Mouse (Mus musculus) ES-E14 (cell line): ENCODE measurements at regions not wholly inside any gene's neighbourhood (a gene's known extent, or its start where the extent isn't known, plus 50 kb on each side); places are given as distances from the start of the nearest gene placed in this dataset.
"Not testable (repeated sequence)": the region's sequence is repeated elsewhere in the genome, so short reads cannot be mapped to it uniquely, and the experiment has no call there.

Experiments
- DNase-seq: peaks from one replicate; pipeline ENCODE4 v3.0.0-alpha.2; 2013; ENCODE audit warnings: low read depth, low spot score
- H3K27ac ChIP-seq: 2 replicates; pipeline ENCODE4 v1.5.1; 2012; ENCODE audit warnings: low read depth, mild to moderate bottlenecking, low read length, moderate library complexity, mixed read lengths; ENCODE audit not compliant: poor library complexity, insufficient read depth, severe bottlenecking
- H3K36me3 ChIP-seq: 2 replicates; pipeline ENCODE4 v1.6.1; 2012; ENCODE audit warnings: mild to moderate bottlenecking, low read length, moderate library complexity, mixed read lengths; ENCODE audit not compliant: control insufficient read depth, poor library complexity, insufficient read depth, severe bottlenecking
- H3K4me1 ChIP-seq, 2 experiments: fragments of 150-350 bp in 1 of 2; sonication (generic) in 1 of 2; 2 replicates each; pipeline ENCODE4 v1.6.1; 2012; ENCODE audit warnings: low read length in 2 of 2, mild to moderate bottlenecking in 1 of 2, mixed read lengths in 1 of 2; ENCODE audit not compliant: control insufficient read depth in 2 of 2, insufficient read depth in 2 of 2, poor library complexity in 1 of 2
- H3K4me3 ChIP-seq, 2 experiments: fragments of 150-350 bp in 1 of 2; sonication (generic) in 1 of 2; 2 replicates each; pipeline ENCODE4 v1.5.1; 2012; ENCODE audit warnings: low read length in 2 of 2, low read depth in 1 of 2, mild to moderate bottlenecking in 1 of 2, mixed read lengths in 1 of 2; ENCODE audit not compliant: insufficient read depth in 1 of 2, poor library complexity in 1 of 2, severe bottlenecking in 1 of 2
- H3K9ac ChIP-seq: 2 replicates; pipeline ENCODE4 v1.6.1; 2012; ENCODE audit warnings: low read depth, mild to moderate bottlenecking, low read length, mixed read lengths; ENCODE audit not compliant: poor library complexity, insufficient read depth, severe bottlenecking
- H3K9me3 ChIP-seq: fragments of 150-350 bp; sonication (generic); 2 replicates; pipeline ENCODE4 v1.6.1; 2012; ENCODE audit warnings: low read depth, mild to moderate bottlenecking, low read length; ENCODE audit not compliant: control insufficient read depth, insufficient read depth
- CHD2 ChIP-seq: IDR thresholded peaks from 2 replicates; pipeline ENCODE4 v1.6.1; 2014; ENCODE audit warnings: mild to moderate bottlenecking, low read depth, low read length, inconsistent platforms
- HCFC1 ChIP-seq: IDR thresholded peaks from 2 replicates; pipeline ENCODE4 v1.6.1; 2012; ENCODE audit warnings: low read length, inconsistent platforms, borderline replicate concordance; ENCODE audit not compliant: insufficient read depth
- MAFK ChIP-seq: IDR thresholded peaks from 2 replicates; pipeline ENCODE4 v1.6.1; 2014; ENCODE audit warnings: mild to moderate bottlenecking, low read depth, low read length, inconsistent platforms; ENCODE audit not compliant: insufficient read depth
- ZC3H11A ChIP-seq: IDR thresholded peaks from 2 replicates; pipeline ENCODE4 v1.6.1; 2012; ENCODE audit warnings: low read depth, mild to moderate bottlenecking, inconsistent platforms, low read length, borderline replicate concordance
- ZNF384 ChIP-seq: IDR thresholded peaks from 2 replicates; pipeline ENCODE4 v1.6.1; 2012; ENCODE audit warnings: low read depth, low read length, inconsistent platforms
- in situ Hi-C, 2 experiments: fragments of 600-800 bp; cut with MboI; formaldehyde crosslinking; loops; one replicate each; pipeline ENCODE4 v1.15.1; 2025; ENCODE audit warnings: low sequenced_read_pairs in 2 of 2, inconsistent platforms in 1 of 2; ENCODE audit not compliant: unreplicated experiment in 2 of 2

DNA sequence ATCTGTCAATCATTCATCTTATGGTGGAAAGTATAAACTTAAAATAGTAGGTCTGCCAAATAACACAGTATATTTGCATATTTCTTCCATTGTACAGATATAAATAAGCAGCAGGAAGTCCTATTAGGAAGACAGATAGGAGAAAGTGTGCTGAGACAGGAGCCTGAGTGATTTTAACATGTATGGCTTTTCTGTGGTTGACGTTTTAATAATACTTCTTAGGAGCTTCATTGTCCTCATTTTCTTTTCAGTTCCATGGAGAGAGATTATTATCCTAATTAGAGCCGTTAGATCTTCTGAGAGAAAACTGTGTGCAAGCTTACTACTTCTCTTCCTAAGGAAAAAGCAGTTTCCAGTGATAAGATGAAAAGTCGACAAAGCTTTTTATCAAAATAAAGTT, 830.3 kb upstream of the Atxn7l3b start:
- in situ Hi-C loops = no loop called here
- no peak for DNase-seq
- TF ChIP-seq HCFC1 = no peak
- TF ChIP-seq ZC3H11A = no peak
- no peak for TF ChIP-seq MAFK
- no peak for TF ChIP-seq CHD2
- TF ChIP-seq ZNF384 = no peak
- Histone ChIP-seq H3K36me3 (no peaks in the 10 kb centered on the region), H3K27ac (no peak overlapping the region), H3K9ac (no peak overlapping the region), H3K4me1 (no peaks in the 10 kb centered on the region), H3K9me3 (no peaks in the 10 kb centered on the region), H3K4me3 (no peak overlapping the region)

DNA sequence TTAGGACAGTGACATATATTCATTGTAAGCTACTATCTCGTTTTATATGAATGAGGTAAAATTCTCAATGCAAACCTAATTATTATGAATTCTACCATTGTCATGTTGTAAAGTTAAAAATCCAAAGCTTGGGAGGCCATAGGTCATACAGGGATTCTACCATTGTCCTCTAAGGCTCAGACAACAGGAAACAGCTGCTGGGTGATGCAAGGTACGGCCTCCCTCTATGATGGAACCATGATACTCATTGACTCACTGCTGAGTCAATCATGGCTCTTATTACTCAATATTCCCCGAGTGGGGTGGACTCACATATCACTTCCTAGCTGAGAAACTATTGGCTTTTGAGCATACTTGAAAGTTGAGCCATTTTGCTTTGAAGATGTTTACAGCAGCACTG, 807.4 kb upstream of the Atxn7l3b start:
- H3K27ac ChIP-seq = no peak overlapping the region
- DNase-seq = no peak
- in situ Hi-C loops = no loop called here

DNA sequence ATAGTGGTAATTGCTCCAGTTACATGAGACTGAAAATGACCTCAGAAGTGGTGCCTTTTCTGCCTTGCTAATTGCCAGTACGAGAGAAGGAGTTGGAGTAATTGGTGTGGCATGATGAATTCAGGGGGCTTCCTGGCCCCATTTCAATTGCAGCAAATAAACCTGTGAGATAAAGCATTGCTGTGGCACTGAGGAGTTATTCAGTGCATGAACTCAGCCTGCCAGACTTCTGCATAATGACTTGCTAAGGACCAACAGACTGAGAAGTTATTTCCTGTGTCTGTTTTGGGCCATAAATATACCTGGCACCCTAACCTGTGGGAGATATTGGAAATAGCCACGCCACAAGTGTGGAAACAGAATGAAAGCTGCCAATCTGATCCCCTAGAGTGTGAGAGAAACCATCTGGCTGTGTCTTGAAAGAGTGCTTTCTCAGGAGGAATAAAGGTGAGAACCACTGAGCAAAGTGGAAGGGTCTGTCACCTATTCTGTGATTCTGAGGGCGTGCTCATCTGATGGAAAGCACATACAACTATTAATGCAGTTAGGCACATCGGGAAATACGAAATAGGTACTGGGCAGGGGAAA, 776.4 kb upstream of the Atxn7l3b start:
- no peak for TF ChIP-seq CHD2
- no peaks in the 10 kb centered on the region for H3K36me3 ChIP-seq
- DNase-seq = no peak
- no peaks in the 10 kb centered on the region for H3K4me1 ChIP-seq
- no peak overlapping the region for H3K4me3 ChIP-seq
- in situ Hi-C loops = no loop called here
- no peaks in the 10 kb centered on the region for H3K9me3 ChIP-seq
- no peak overlapping the region for H3K27ac ChIP-seq
- no peak overlapping the region for H3K9ac ChIP-seq

More for the DNA sequence above, 807.4 kb upstream of the Atxn7l3b start:
- Histone ChIP-seq H3K9me3 (no peaks in the 10 kb centered on the region), H3K36me3 (no peaks in the 10 kb centered on the region), H3K4me1 (no peaks in the 10 kb centered on the region), H3K9ac (no peak overlapping the region), H3K4me3 (no peak overlapping the region)
- no peak for TF ChIP-seq HCFC1
- no peak for TF ChIP-seq ZC3H11A
- no peak for TF ChIP-seq MAFK
- TF ChIP-seq CHD2 = no peak
- no peak for TF ChIP-seq ZNF384

DNA sequence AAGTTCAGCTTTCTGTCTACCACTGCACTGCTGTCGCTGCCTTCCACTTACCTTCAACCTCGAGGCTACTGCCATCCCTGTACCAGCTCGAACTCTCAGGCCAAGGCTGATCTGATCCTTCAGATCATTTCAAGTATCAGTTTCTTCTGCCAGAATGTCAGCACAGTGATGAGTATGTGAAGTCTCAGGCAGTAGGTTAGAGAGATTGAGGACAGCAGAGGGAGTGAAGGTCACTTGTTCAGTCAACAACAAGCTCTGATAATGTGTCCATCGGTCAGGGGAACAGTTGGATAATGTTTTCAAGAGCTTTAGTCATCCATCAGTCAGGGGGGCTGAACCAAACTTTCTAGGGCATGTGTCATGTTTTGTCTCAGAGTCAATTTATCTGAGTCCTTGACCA, 741.8 kb upstream of the Atxn7l3b start:
- H3K4me1 ChIP-seq, H3K36me3 ChIP-seq, H3K4me3 ChIP-seq, H3K9ac ChIP-seq, in situ Hi-C loops, H3K27ac ChIP-seq, H3K9me3 ChIP-seq, DNase-seq: not testable (repeated sequence)

DNA sequence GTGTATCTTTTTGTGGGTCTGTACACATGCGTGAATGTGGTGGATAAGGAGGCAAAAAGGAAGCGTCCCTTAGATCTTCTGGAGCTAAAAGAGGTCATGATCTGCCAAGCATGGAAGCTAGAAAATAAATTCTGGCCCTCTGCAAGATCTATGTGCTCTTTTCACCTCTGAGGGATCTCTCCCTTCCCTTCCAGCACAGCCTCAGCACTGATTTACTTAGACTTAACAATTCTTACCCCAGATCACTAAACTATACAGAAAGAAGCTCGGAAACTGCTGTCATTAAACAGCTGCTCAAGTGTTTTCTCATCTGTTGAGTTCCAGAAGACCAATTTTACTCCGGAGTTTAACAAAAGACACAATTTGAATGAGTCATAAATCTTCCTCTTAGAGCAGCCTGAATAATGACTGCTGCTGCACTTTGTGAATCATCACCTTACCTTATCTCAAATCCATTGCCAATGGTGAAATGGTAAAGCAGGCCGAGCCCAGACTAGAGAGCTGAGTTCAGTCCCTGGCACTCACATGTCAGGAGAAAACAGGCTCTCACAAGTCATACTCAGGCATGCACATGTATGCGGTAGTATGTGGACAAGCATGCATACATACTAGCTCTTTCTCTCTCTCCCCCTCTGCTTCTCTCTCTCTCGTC, 724.1 kb upstream of the Atxn7l3b start:
- Histone ChIP-seq H3K9ac (no peak overlapping the region), H3K9me3 (no peaks in the 10 kb centered on the region), H3K4me1 (no peaks in the 10 kb centered on the region), H3K27ac (no peak overlapping the region), H3K36me3 (no peaks in the 10 kb centered on the region), H3K4me3 (no peak overlapping the region)
- DNase-seq = no peak
- in situ Hi-C loops = no loop called here
- TF ChIP-seq HCFC1 (no peak), CHD2 (no peak), MAFK (no peak), ZC3H11A (no peak), ZNF384 (no peak)
